Mouse (Mus musculus) neutrophil, adult 83 days (primary cell): ENCODE measurements around the gene Trp53bp1. TPM values are rescaled to one million over a fixed set of nuclear protein-coding genes. Genes with fewer than 3 reads are reported as not detected.

Experiments used
- total RNA-seq, 2 experiments: library from RNA; stranded (reverse); gene quantifications; one replicate each; pipeline ENCODE4 v1.2.4; 2023

The Trp53bp1 gene
- 10 to 100 TPM; 23.8 to 31.2 TPM for total RNA-seq

GRCm38 (mm10) chr2:121271236-121271927, at the start of gene Trp53bp1:
Gene Trp53bp1 (minus strand): TSS chr2:121271407.

GRCm38 (mm10) chr2:121288901-121289729, 17.9 kb upstream of the Trp53bp1 start, which contains the start of gene Map1a:
Gene Map1a (plus strand): TSS chr2:121289600.

GRCm38 (mm10) chr2:121170980-121171742, 100.0 kb downstream of the Trp53bp1 start, which contains the start of gene Zscan29:
Gene Zscan29 (minus strand): TSS chr2:121171125.

GRCm38 (mm10) chr2:121170481-121170971, 100.7 kb downstream of the Trp53bp1 start, which contains the start of gene Tubgcp4:
Gene Tubgcp4 (plus strand): TSS chr2:121170654.

Other genes starting within 250 kb of the Trp53bp1 start
- gene Epb42, start 234.3 kb downstream of the Trp53bp1 start, total RNA-seq, result 10 to 100 TPM; 15.1 to 17.4 TPM
- gene Tgm5, start 185.6 kb downstream of the Trp53bp1 start, total RNA-seq, result not detected
- gene Tgm7, start 161.6 kb downstream of the Trp53bp1 start, total RNA-seq, result not detected
- 1 to 10 TPM; 4.3 to 6.4 TPM for gene Adal, start 131.0 kb downstream of the Trp53bp1 start, total RNA-seq
- gene Lcmt2, start 130.8 kb downstream of the Trp53bp1 start, total RNA-seq, result 1 to 10 TPM; 6.0 to 6.2 TPM
- 10 to 100 TPM; 40.2 to 45.8 TPM for gene Tubgcp4, start 100.8 kb downstream of the Trp53bp1 start, total RNA-seq
- gene Zscan29, start 100.3 kb downstream of the Trp53bp1 start, total RNA-seq, result 10 to 100 TPM; 42.1 to 43.2 TPM
- gene Map1a, start 18.2 kb upstream of the Trp53bp1 start, total RNA-seq, result under 1 TPM; 0.24 to 0.96 TPM
- gene Ppip5k1, start 84.0 kb upstream of the Trp53bp1 start, total RNA-seq, result 10 to 100 TPM; 11.9 to 14.3 TPM
- not detected for gene Ckmt1, start 86.3 kb upstream of the Trp53bp1 start, total RNA-seq
- gene Strc, start 115.8 kb upstream of the Trp53bp1 start, total RNA-seq, result under 1 TPM in 1 of 2 experiments, not detected in 1; 0.07 TPM
- gene Pdia3, start 142.4 kb upstream of the Trp53bp1 start, total RNA-seq, result 100 to 1,000 TPM; 153 to 168 TPM
- 1 to 10 TPM in 1 of 2 experiments, under 1 TPM in 1; 0.35 to 1.1 TPM for gene Catsper2, start 142.4 kb upstream of the Trp53bp1 start, total RNA-seq
- gene Ell3, start 172.9 kb upstream of the Trp53bp1 start, total RNA-seq, result 1 to 10 TPM in 1 of 2 experiments, not detected in 1; 1.2 TPM
- 100 to 1,000 TPM; 352 to 382 TPM for gene Serf2, start 177.8 kb upstream of the Trp53bp1 start, total RNA-seq
- 10 to 100 TPM; 26.0 to 28.8 TPM for gene Hypk, start 181.9 kb upstream of the Trp53bp1 start, total RNA-seq
- gene Serinc4, start 185.4 kb upstream of the Trp53bp1 start, total RNA-seq, result under 1 TPM; 0.33 to 0.35 TPM
- 10 to 100 TPM; 30.3 to 31.6 TPM for gene Mfap1b, start 202.7 kb upstream of the Trp53bp1 start, total RNA-seq
- gene Mfap1a, start 235.3 kb upstream of the Trp53bp1 start, total RNA-seq, result 10 to 100 TPM; 34.9 TPM
- 10 to 100 TPM; 19.4 to 20.1 TPM for gene Wdr76, start 235.3 kb upstream of the Trp53bp1 start, total RNA-seq